30 mouse cellular contexts compared by ENCODE assay signal in the genomic region with DNA sequence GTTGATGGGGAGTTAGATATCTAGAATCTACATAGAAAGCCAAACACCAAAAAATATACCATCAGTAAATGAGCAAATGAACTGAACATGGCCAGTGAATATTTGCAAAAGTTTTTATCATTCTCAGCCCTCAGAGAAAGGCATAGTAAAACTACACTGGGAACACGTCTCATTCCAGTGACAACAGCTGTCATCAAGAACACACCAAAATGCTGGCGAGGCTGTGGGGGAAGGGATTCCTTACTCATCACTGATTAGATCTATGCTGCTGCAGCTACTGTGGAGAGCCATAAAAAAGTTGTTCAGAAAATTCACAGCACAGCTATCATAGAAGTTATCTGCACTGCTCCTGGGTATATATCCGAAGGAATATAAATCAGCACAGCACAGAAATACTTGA. TPM values are rescaled to one million over a fixed set of nuclear protein-coding genes. Genes with fewer than 3 reads are reported as not detected.
DNase-seq lines count a peak whose midpoint lies in the region; TF ChIP-seq lines count a peak whose summit lies in the region.
"Had no signal": no experiment of that assay in that cellular context is flagged by ENCODE, and none has a peak within 500 bp of the region (broad histone marks: within the 10 kb centered on the region; RNA-seq: fewer than 3 reads in every experiment).

No protein-coding gene starts in this region.

- no peak overlapping the region for H3K4me3 ChIP-seq in gastrocnemius, adult 2 months
- no peak overlapping the region for H3K4me3 ChIP-seq in limb, embryonic 10.5 days
- H3K4me3 ChIP-seq: embryonic facial prominence, embryonic 10.5 days; embryonic facial prominence, embryonic 13.5 days; erythroblast, embryonic 14.5 days; forebrain, embryonic 12.5 days; forebrain, embryonic 15.5 days; heart, embryonic 12.5 days; heart, embryonic 15.5 days; hindbrain, embryonic 15.5 days; intestine, embryonic 15.5 days had no signal

- H3K4me1 ChIP-seq in limb, embryonic 10.5 days: no peaks in the 10 kb centered on the region
- H3K4me1 ChIP-seq: hindbrain, embryonic 15.5 days had no signal

- no peaks in the 10 kb centered on the region for H3K9me3 ChIP-seq in limb, embryonic 10.5 days (replicated peaks)
- H3K9me3 ChIP-seq: embryonic facial prominence, embryonic 10.5 days; embryonic facial prominence, embryonic 13.5 days; forebrain, embryonic 12.5 days; forebrain, embryonic 15.5 days; heart, embryonic 12.5 days; heart, embryonic 15.5 days; hindbrain, embryonic 15.5 days; intestine, embryonic 15.5 days had no signal

- intact Hi-C loops in gastrocnemius, adult 2 months (cut with DNase I): no loop called here
- intact Hi-C loops in gastrocnemius, postnatal 14 days (cut with DNase I; ENCODE audit: low total_unique reads): no loop called here

- no peaks in the 10 kb centered on the region for H3K27me3 ChIP-seq in limb, embryonic 10.5 days (ENCODE audit: low read depth, poor library complexity, severe bottlenecking)
- H3K27me3 ChIP-seq: embryonic facial prominence, embryonic 13.5 days; forebrain, embryonic 12.5 days; forebrain, embryonic 15.5 days; heart, embryonic 12.5 days; heart, embryonic 15.5 days; hindbrain, embryonic 15.5 days; intestine, embryonic 15.5 days had no signal

- H3K27ac ChIP-seq in gastrocnemius, adult 2 months: peak overlapping the region; percentile 56
- H3K27ac ChIP-seq in limb, embryonic 10.5 days: no peak overlapping the region
- H3K27ac ChIP-seq: embryonic facial prominence, embryonic 10.5 days; embryonic facial prominence, embryonic 13.5 days; forebrain, embryonic 12.5 days; forebrain, embryonic 15.5 days; heart, embryonic 15.5 days; hindbrain, embryonic 15.5 days; intestine, embryonic 15.5 days had no signal

- no peak for TF ChIP-seq CTCF in gastrocnemius, adult 2 months (IDR thresholded peaks at IDR 0.05)

- H3K36me3 ChIP-seq in limb, embryonic 10.5 days: no peaks in the 10 kb centered on the region
- H3K36me3 ChIP-seq: embryonic facial prominence, embryonic 10.5 days; embryonic facial prominence, embryonic 13.5 days; forebrain, embryonic 12.5 days; forebrain, embryonic 15.5 days; heart, embryonic 12.5 days; heart, embryonic 15.5 days; hindbrain, embryonic 15.5 days; intestine, embryonic 15.5 days had no signal

- 87% methylated on average over 3 of the region's 3 CpGs for WGBS in limb, embryonic 10.5 days

- peak; percentile 61 for DNase-seq in adrenal gland, adult 2 months
- DNase-seq in adrenal gland, postnatal 4 days (ENCODE audit: low spot score in 2 of 2): no peak
- no peak for DNase-seq in gastrocnemius, adult 2 months
- no peak for DNase-seq in gastrocnemius, postnatal 14 days
- DNase-seq in MN1 (ENCODE audit: low spot score): peak; percentile 28
- DNase-seq in limb, embryonic 10.5 days (ENCODE audit: low spot score): no peak
- no peak for DNase-seq in urinary bladder, postnatal 10 days (ENCODE audit: low spot score)
- DNase-seq: adrenal gland, adult 8-10 months; B cell, adult 2 months; cerebellum, adult 11-12 months; cerebellum, adult 8-10 months; cerebellum, postnatal 10 days; cerebellum, postnatal 36 days; embryo, embryonic 11 days; gastrocnemius, postnatal 10 days; heart, adult 18-20 months; heart, postnatal 10 days; heart, postnatal 4 days; kidney, adult 11 months; kidney, adult 8-10 months had no signal

RNA-seq across cellular contexts. Expression of a gene that starts 54.3 kb away (rescaled TPM):
- total RNA-seq in adrenal gland, adult 2 months (2021): 10 to 100 TPM; 51.8 to 75.4 TPM
- 4.5 and 7.9 TPM in 2 replicates for polyA plus RNA-seq in adrenal gland, adult 2 months (2012; rRNA removed)
- total RNA-seq in adrenal gland, postnatal 4 days (2021): 10 to 100 TPM; 54.2 to 55.2 TPM
- total RNA-seq in gastrocnemius, adult 2 months (2021): 100 to 1,000 TPM in 1 of 2 experiments, 10 to 100 TPM in 1; 93.6 to 119 TPM
- 10 to 100 TPM; 73.8 to 75.7 TPM for total RNA-seq in gastrocnemius, postnatal 14 days (2021)
- 0.75 and 0.88 TPM in 2 replicates for polyA plus RNA-seq in limb, embryonic 10.5 days (2016; fragmentation: Nextera tagmentation; extraction: Ambion mirVana)
- total RNA-seq: MEL had no signal
- polyA plus RNA-seq: erythroblast, embryonic 14.5 days had no signal

Comparison
In these comparisons a context has a peak if more than half of its experiments do, and no peak if none do; other contexts are left out.
1. DNase-seq: peak in adrenal gland, adult 2 months (single experiment) and MN1 (single experiment); none in adrenal gland, postnatal 4 days (0 of 2), gastrocnemius, adult 2 months (single experiment), gastrocnemius, postnatal 14 days (single experiment), limb, embryonic 10.5 days (single experiment) and urinary bladder, postnatal 10 days (single experiment).